Mouse (Mus musculus): ENCODE results near the gene Cfap74. TPM values are rescaled to one million over a fixed set of nuclear protein-coding genes. Genes with fewer than 3 reads are reported as not detected.
A peak's percentile ranks its signal among the peaks of the same experiment; 100 is the strongest.

The Cfap74 gene
- polyA plus RNA-seq (2014; fragmentation: Nextera tagmentation; extraction: Ambion mirVana) = 4.4 and 4.5 TPM in 2 replicates

DNA sequence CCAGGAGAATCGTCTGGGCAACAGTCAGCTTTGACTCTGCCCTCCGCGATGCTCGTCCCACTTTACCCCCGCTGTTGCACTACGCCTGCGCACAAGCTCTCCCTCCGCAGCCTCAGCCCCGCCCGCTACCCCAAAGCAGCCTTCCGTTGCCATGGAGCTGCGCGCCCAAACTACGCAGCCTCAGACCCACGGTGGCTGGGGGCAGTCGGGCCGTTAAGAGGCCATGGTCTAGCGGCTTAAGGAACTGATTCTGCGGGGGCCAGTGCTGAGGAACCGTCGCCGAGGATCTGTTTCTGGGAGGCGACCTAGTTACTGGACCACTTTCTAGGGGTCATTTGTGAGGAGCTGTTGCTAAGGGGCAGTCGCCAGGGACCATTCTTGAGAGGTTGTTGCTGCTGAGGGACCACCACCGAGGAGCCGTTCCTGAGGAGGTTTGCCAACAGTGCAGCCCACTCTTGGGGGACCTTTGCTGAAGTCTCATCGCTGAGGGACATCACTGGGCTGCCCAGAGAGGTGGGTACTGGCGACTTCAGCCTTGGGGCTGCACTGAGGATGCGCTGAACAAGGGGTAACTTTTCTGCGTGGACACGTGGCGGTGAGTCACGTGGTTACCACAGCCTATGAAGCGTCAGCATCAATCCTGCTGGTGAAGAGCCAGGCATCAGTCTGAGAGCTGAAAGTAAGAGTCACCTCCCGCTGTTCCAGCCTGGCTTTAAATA is at the start of gene Cfap74:
Gene Cfap74 (plus strand): TSS at position 133 of the 719 bp plus-strand sequence.
- no peak within 1 kb of the TSS; the same call in 1 of the 2 replicates for H3K27ac ChIP-seq (replicated peaks; ENCODE audit: low read depth, low read length)
- ATAC-seq (ENCODE audit: low read depth) (peak; percentile 98), DNase-seq (ENCODE audit: low spot score) (peak; percentile 91)
- peak within 1 kb of the TSS; percentile 65 for H3K9ac ChIP-seq (ENCODE audit: low read depth, low read length)
- peak within 1 kb of the TSS; percentile 85 for H3K4me2 ChIP-seq (ENCODE audit: low read depth, low read length)
- no peaks in the 10 kb centered on the region for H3K27me3 ChIP-seq (replicated peaks; ENCODE audit: control insufficient read depth, insufficient read depth, low read length)
- no peaks in the 10 kb centered on the region for H3K4me1 ChIP-seq (ENCODE audit: control insufficient read depth, insufficient read depth, low read length)
- H3K4me3 ChIP-seq (ENCODE audit: low read depth, low read length) = peak within 1 kb of the TSS; percentile 53
- H3K9me3 ChIP-seq (ENCODE audit: control insufficient read depth, low read length) = no peaks in the 10 kb centered on the region
- H3K36me3 ChIP-seq (ENCODE audit: control insufficient read depth, insufficient read depth, low read length) = no peaks in the 10 kb centered on the region
- WGBS = under 1% methylated on average over 35 of the region's 35 CpGs

DNA sequence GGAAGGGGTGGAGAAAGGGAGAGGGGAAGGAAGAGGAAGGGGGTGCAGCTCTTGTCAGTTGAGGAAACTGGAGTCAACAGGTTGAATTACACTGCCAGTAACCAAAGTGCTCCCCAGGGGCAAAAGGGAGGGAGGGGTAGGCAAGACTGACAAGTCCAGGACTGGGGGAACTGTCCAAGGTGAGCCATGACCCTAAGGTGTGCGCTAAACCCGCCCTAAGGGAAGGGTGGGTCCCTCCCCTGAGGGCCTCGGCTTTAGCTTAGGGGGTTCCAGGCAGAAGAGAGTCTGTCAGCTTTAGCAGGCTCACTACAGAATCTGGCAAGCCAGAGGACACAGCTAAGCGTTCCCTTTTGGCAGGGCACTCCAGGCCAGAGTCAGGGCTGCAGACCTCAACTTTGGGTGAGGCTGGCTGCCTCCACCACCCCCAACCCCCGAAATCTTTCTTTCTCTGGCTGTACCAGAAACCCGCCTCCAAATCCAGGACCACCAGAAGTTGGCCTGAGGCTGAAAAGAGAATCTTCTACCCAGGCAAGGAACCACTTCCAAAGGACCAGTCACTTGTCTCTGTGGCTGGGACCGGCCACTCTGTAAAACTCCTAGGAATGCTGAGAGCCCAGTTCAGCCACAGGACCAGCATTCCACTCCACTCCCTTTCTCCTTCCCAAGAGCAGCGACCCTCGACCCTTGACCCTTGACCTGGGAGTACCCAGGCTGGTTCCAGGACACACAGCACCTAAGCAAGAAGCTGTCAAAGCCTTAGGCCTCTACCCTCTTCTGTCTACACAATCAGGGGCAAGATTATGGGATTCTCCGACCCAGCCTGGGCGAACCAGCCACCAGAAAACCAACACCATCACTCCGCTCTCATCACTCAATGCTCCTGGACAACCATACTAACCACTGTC is 49.2 kb upstream of the Cfap74 start:
- DNase-seq (ENCODE audit: low spot score) (no peak), ATAC-seq (ENCODE audit: low read depth) (no peak)
- Histone ChIP-seq H3K9me3 (ENCODE audit: control insufficient read depth, low read length) (no peaks in the 10 kb centered on the region), H3K36me3 (ENCODE audit: control insufficient read depth, insufficient read depth, low read length) (no peaks in the 10 kb centered on the region), H3K4me1 (ENCODE audit: control insufficient read depth, insufficient read depth, low read length) (no peaks in the 10 kb centered on the region), H3K9ac (ENCODE audit: low read depth, low read length) (no peak overlapping the region), H3K4me2 (ENCODE audit: low read depth, low read length) (peak overlapping the region; percentile 24; the same call in 1 of the 2 replicates), H3K27ac (replicated peaks; ENCODE audit: low read depth, low read length) (no peak overlapping the region), H3K27me3 (replicated peaks; ENCODE audit: control insufficient read depth, insufficient read depth, low read length) (peaks cover 64% of the 10 kb centered on the region), H3K4me3 (ENCODE audit: low read depth, low read length) (no peak overlapping the region)
- 26% methylated on average over 12 of the region's 12 CpGs for WGBS

DNA sequence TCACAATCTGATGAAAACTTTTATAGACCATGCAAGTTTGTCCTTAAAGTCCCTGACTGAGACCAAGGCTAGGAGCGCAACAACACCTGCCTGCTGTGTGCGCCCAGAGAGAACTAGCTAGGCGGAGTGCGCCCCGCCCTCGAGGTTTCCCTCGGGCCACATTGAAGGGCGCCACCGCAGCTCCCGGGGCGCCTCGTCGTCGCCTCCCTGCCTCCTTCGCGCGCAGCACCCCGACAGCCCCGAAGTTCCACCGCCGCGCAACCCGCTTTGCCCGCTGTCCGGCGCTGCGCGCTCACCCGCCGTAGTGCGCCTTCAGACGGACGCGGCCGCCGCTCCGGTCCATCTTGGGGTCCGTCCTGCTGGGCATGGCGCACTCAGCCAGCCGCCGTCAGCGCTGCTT is 48.1 kb upstream of the Cfap74 start:
- 1% methylated on average over 22 of the region's 42 CpGs for WGBS
- DNase-seq (ENCODE audit: low spot score) (no peak), ATAC-seq (ENCODE audit: low read depth) (peak; percentile 28)
- no peaks in the 10 kb centered on the region for H3K36me3 ChIP-seq (ENCODE audit: control insufficient read depth, insufficient read depth, low read length)
- H3K9ac ChIP-seq (ENCODE audit: low read depth, low read length) = no peak overlapping the region; the same call in 1 of the 2 replicates
- H3K4me1 ChIP-seq (ENCODE audit: control insufficient read depth, insufficient read depth, low read length) = no peaks in the 10 kb centered on the region
- H3K9me3 ChIP-seq (ENCODE audit: control insufficient read depth, low read length) = no peaks in the 10 kb centered on the region
- H3K4me2 ChIP-seq (ENCODE audit: low read depth, low read length) = peak overlapping the region; percentile 58
- H3K4me3 ChIP-seq (ENCODE audit: low read depth, low read length) = peak overlapping the region; percentile 46
- peaks cover 67% of the 10 kb centered on the region for H3K27me3 ChIP-seq (replicated peaks; ENCODE audit: control insufficient read depth, insufficient read depth, low read length)
- H3K27ac ChIP-seq (replicated peaks; ENCODE audit: low read depth, low read length) = no peak overlapping the region

DNA sequence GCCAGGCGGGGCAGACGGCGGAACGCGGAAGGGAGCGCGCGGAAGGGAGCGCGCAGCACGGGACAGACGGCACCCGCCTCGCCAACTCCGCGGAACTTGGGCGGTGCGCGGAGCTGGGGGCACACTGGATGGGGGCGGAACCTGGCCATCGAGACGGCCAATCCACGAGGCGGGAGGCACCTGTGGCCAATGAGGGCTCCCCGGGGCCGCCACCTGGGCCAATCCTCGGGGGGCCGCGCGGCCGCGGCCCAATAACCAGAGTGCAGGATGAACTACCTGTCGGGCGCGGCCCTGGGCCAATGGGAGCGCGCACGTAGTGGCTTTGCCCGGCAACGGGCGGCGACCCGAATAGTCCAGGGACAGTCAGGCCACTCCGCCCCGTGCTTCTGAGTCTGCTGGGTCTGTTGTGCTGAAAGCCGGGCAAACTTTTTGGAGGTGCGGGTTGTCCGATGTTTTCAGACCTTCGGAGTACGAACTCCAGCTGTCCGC is 47.6 kb upstream of the Cfap74 start, which contains the start of gene Prkcz:
Gene Prkcz (minus strand): TSS at position 59 of the 489 bp plus-strand sequence.
- ATAC-seq (ENCODE audit: low read depth) (peak; percentile 98), DNase-seq (ENCODE audit: low spot score) (peak; percentile 90)
- Histone ChIP-seq H3K9ac (ENCODE audit: low read depth, low read length) (peak within 1 kb of the TSS; percentile 41; the same call in 1 of the 2 replicates), H3K4me3 (ENCODE audit: low read depth, low read length) (peak within 1 kb of the TSS; percentile 46), H3K4me2 (ENCODE audit: low read depth, low read length) (peak within 1 kb of the TSS; percentile 58), H3K27me3 (replicated peaks; ENCODE audit: control insufficient read depth, insufficient read depth, low read length) (peaks cover 67% of the 10 kb centered on the region), H3K9me3 (ENCODE audit: control insufficient read depth, low read length) (no peaks in the 10 kb centered on the region), H3K27ac (replicated peaks; ENCODE audit: low read depth, low read length) (no peak within 1 kb of the TSS), H3K36me3 (ENCODE audit: control insufficient read depth, insufficient read depth, low read length) (no peaks in the 10 kb centered on the region), H3K4me1 (ENCODE audit: control insufficient read depth, insufficient read depth, low read length) (no peaks in the 10 kb centered on the region)
- 2% methylated on average over 37 of the region's 51 CpGs for WGBS

DNA sequence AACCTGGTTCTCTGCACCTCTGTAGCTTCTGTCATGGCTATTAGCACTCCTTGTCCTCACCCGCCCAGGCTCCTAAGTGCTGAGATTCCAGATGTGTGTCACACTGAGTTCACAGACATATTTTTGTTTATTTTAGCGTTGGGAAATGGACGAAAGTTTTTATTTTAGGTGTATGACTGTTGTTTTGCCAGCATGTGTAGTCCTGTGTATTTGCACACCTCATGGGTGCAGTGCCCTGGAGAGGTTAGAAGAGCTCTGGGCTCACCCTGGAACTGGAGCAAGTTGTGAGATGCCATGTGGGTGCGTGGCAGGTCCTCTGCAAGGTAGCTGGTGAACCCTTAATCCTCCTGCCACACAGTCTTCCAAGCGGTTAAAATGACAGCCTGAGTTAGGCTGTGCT is 46.5 kb upstream of the Cfap74 start:
- no peak overlapping the region for H3K4me2 ChIP-seq (ENCODE audit: low read depth, low read length)
- 31% methylated on average over 5 of the region's 5 CpGs for WGBS

DNA sequence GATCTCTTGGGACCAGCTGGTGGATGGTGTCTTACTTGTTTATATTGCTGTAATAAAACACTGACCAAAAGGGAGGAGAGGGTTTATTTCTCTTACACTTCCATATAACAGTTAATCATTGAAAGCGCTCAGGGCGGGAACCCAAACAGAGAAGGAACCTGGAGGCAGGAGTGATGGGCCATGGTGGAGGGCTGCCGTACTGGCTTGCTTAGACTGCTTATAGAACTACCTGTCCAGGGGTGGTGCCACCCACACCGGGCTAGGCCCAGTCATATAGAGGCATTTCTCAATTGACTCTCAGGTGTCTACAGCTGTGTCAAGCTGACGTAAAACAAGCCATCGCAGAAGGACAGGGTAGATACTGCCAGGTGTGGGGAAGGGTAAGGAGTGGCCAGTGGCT is 42.2 kb upstream of the Cfap74 start:
- Histone ChIP-seq H3K36me3 (ENCODE audit: control insufficient read depth, insufficient read depth, low read length) (no peaks in the 10 kb centered on the region), H3K4me1 (ENCODE audit: control insufficient read depth, insufficient read depth, low read length) (no peaks in the 10 kb centered on the region), H3K9me3 (ENCODE audit: control insufficient read depth, low read length) (no peaks in the 10 kb centered on the region), H3K27ac (replicated peaks; ENCODE audit: low read depth, low read length) (no peak overlapping the region), H3K4me2 (ENCODE audit: low read depth, low read length) (no peak overlapping the region), H3K9ac (ENCODE audit: low read depth, low read length) (no peak overlapping the region), H3K27me3 (replicated peaks; ENCODE audit: control insufficient read depth, insufficient read depth, low read length) (peaks cover 28% of the 10 kb centered on the region), H3K4me3 (ENCODE audit: low read depth, low read length) (no peak overlapping the region)
- WGBS = 83% methylated on average over 6 of the region's 6 CpGs
- no peak for ATAC-seq (ENCODE audit: low read depth)
- no peak for DNase-seq (ENCODE audit: low spot score)

More for the DNA sequence above, 46.5 kb upstream of the Cfap74 start:
- no peak overlapping the region for H3K9ac ChIP-seq (ENCODE audit: low read depth, low read length)
- H3K27me3 ChIP-seq (replicated peaks; ENCODE audit: control insufficient read depth, insufficient read depth, low read length) = peaks cover 67% of the 10 kb centered on the region
- DNase-seq (ENCODE audit: low spot score) (no peak), ATAC-seq (ENCODE audit: low read depth) (no peak)
- H3K27ac ChIP-seq (replicated peaks; ENCODE audit: low read depth, low read length) = no peak overlapping the region
- no peaks in the 10 kb centered on the region for H3K36me3 ChIP-seq (ENCODE audit: control insufficient read depth, insufficient read depth, low read length)
- H3K9me3 ChIP-seq (ENCODE audit: control insufficient read depth, low read length) = no peaks in the 10 kb centered on the region
- no peak overlapping the region for H3K4me3 ChIP-seq (ENCODE audit: low read depth, low read length)
- no peaks in the 10 kb centered on the region for H3K4me1 ChIP-seq (ENCODE audit: control insufficient read depth, insufficient read depth, low read length)

DNA sequence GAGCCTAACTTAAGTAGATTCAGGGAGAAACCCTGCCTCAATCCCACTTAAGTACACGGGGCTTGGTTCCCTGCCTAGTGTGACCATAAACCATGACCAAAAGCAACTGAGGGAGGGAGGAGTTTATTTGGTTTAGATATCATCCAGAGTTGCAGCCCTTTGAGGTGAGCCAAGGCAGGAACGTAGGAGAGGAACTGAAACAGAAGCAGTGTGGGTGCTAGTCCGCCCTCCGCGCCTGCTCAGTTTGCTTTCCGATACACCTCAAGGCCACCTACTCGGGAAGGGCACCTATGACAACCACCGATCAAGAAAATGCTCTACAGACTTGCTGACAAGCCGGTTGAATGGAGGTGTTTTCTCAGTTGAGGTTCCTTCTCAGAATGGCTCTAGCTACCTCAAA is 41.3 kb upstream of the Cfap74 start:
- H3K27ac ChIP-seq (replicated peaks; ENCODE audit: low read depth, low read length) = no peak overlapping the region
- peaks cover 18% of the 10 kb centered on the region for H3K27me3 ChIP-seq (replicated peaks; ENCODE audit: control insufficient read depth, insufficient read depth, low read length)
- no peak overlapping the region for H3K4me3 ChIP-seq (ENCODE audit: low read depth, low read length)
- H3K36me3 ChIP-seq (ENCODE audit: control insufficient read depth, insufficient read depth, low read length) = no peaks in the 10 kb centered on the region
- H3K9me3 ChIP-seq (ENCODE audit: control insufficient read depth, low read length) = no peaks in the 10 kb centered on the region
- H3K4me1 ChIP-seq (ENCODE audit: control insufficient read depth, insufficient read depth, low read length) = no peaks in the 10 kb centered on the region
- WGBS = 87% methylated on average over 9 of the region's 9 CpGs
- no peak overlapping the region for H3K9ac ChIP-seq (ENCODE audit: low read depth, low read length)
- no peak for ATAC-seq (ENCODE audit: low read depth)
- DNase-seq (ENCODE audit: low spot score) = no peak
- H3K4me2 ChIP-seq (ENCODE audit: low read depth, low read length) = no peak overlapping the region

DNA sequence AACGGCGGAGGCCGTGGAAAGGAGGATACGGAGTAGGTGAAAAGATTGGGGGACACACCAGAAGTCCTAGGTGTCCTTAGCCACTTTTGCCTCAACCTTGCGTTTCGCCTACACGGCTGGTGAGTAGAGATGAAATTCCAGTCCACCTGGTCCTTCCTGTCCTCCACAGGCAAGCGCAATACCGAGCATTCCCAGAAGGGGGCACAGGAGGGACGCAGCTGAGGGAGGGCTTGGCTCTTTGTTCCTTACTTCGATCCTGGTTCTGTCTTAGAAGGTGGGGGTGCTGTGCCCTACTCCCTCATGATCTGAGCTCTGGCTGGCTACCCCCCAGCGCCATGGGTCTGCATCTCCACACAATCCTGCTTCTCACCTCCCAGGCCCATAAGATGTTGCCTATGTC is 40.3 kb upstream of the Cfap74 start:
- H3K27ac ChIP-seq (replicated peaks; ENCODE audit: low read depth, low read length) = no peak overlapping the region
- 27% methylated on average over 12 of the region's 12 CpGs for WGBS
- no peak overlapping the region for H3K4me2 ChIP-seq (ENCODE audit: low read depth, low read length)
- no peaks in the 10 kb centered on the region for H3K4me1 ChIP-seq (ENCODE audit: control insufficient read depth, insufficient read depth, low read length)
- no peak overlapping the region for H3K4me3 ChIP-seq (ENCODE audit: low read depth, low read length)
- no peak overlapping the region for H3K9ac ChIP-seq (ENCODE audit: low read depth, low read length)
- peaks cover 13% of the 10 kb centered on the region; the same call in 1 of the 2 replicates for H3K27me3 ChIP-seq (replicated peaks; ENCODE audit: control insufficient read depth, insufficient read depth, low read length)
- peak; percentile 39 for DNase-seq (ENCODE audit: low spot score)
- H3K36me3 ChIP-seq (ENCODE audit: control insufficient read depth, insufficient read depth, low read length) = no peaks in the 10 kb centered on the region
- ATAC-seq (ENCODE audit: low read depth) = no peak
- H3K9me3 ChIP-seq (ENCODE audit: control insufficient read depth, low read length) = no peaks in the 10 kb centered on the region
